Mouse (Mus musculus) bone marrow, adult 2 months (tissue): Measurements from ENCODE around the gene Rapgef4.

Source experiments
- CTCF ChIP-seq: fragments of 200-500 bp; IDR thresholded peaks from 2 replicates; pipeline ENCODE4 v1.5.1; 2011; ENCODE audit warnings: low read length, control low read depth; ENCODE audit not compliant: control insufficient read depth, insufficient read depth
- POLR2A ChIP-seq: fragments of 200-500 bp; IDR thresholded peaks from 2 replicates; pipeline ENCODE4 v1.6.1; 2011; ENCODE audit warnings: low read depth, mild to moderate bottlenecking, control low read depth, low read length, borderline replicate concordance; ENCODE audit not compliant: control insufficient read depth

GRCm38 (mm10) chr2:72068505-72068904 is 87.5 kb downstream of the Rapgef4 start:
- TF ChIP-seq CTCF (no peak), POLR2A (no peak)
